Mouse (Mus musculus): ENCODE measurements around the gene Wscd2. TPM values are rescaled to one million over a fixed set of nuclear protein-coding genes. Genes with fewer than 3 reads are reported as not detected.

The Wscd2 gene
- polyA plus RNA-seq, 2 experiments: 8.4 to 12.5 TPM

GRCm38 (mm10) chr5:113516873-113517336 lies 26.8 kb downstream of the Wscd2 start:
- H3K4me2 ChIP-seq (replicated peaks; ENCODE audit: low read depth, low read length, severe bottlenecking): no peak overlapping the region
- no peaks in the 10 kb centered on the region for H3K27me3 ChIP-seq (ENCODE audit: control insufficient read depth, insufficient read depth, low read length)
- no peak overlapping the region for H3K9ac ChIP-seq (ENCODE audit: low read depth, low read length, severe bottlenecking)
- 31% methylated on average over 14 of the region's 14 CpGs for WGBS
- ATAC-seq (ENCODE audit: low FRiP score, low read depth) (no peak), DNase-seq (ENCODE audit: low spot score) (no peak)
- no peak overlapping the region for H3K4me3 ChIP-seq (replicated peaks; ENCODE audit: low read length)
- H3K27ac ChIP-seq (replicated peaks; ENCODE audit: low read depth, low read length): no peak overlapping the region
- no peaks in the 10 kb centered on the region for H3K9me3 ChIP-seq (ENCODE audit: control insufficient read depth, low read length)
- H3K36me3 ChIP-seq (ENCODE audit: control insufficient read depth, insufficient read depth, low read length): no peaks in the 10 kb centered on the region
- no peak for TF ChIP-seq POLR2A (IDR thresholded peaks at IDR 0.05; ENCODE audit: borderline replicate concordance, extremely low read depth, insufficient read depth, insufficient read length)
- H3K4me1 ChIP-seq (ENCODE audit: control insufficient read depth, insufficient read depth, low read length): peaks cover 13% of the 10 kb centered on the region; the same call in 1 of the 2 replicates

DNA sequence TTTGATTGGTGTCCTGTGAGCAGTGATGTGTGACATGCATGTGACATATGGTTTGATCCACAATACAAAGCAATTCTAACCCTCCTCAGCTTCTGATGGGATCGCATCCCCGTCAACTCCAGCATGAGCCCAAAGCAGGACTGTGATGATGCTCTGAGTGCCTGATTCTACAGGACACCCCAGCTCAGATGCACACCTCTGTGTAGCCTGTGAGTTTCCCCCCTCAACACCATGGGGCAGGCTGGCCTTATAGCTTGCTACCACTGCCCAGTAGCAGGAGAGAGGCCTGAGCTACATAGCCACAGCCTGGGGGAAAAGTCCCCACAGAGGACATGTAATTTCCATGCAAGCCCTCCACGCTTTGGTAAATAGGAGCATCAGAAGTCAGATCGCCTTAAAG lies 27.3 kb downstream of the Wscd2 start:
- Histone ChIP-seq H3K4me1 (ENCODE audit: control insufficient read depth, insufficient read depth, low read length) (peaks cover 13% of the 10 kb centered on the region; the same call in 1 of the 2 replicates), H3K36me3 (ENCODE audit: control insufficient read depth, insufficient read depth, low read length) (no peaks in the 10 kb centered on the region), H3K9ac (ENCODE audit: low read depth, low read length, severe bottlenecking) (no peak overlapping the region), H3K27ac (replicated peaks; ENCODE audit: low read depth, low read length) (no peak overlapping the region), H3K9me3 (ENCODE audit: control insufficient read depth, low read length) (no peaks in the 10 kb centered on the region), H3K4me2 (replicated peaks; ENCODE audit: low read depth, low read length, severe bottlenecking) (no peak overlapping the region), H3K27me3 (ENCODE audit: control insufficient read depth, insufficient read depth, low read length) (no peaks in the 10 kb centered on the region), H3K4me3 (replicated peaks; ENCODE audit: low read length) (no peak overlapping the region)
- no peak for ATAC-seq (ENCODE audit: low FRiP score, low read depth)
- 74% methylated on average over 4 of the region's 4 CpGs for WGBS
- TF ChIP-seq POLR2A (IDR thresholded peaks at IDR 0.05; ENCODE audit: borderline replicate concordance, extremely low read depth, insufficient read depth, insufficient read length): no peak
- DNase-seq (ENCODE audit: low spot score): no peak

GRCm38 (mm10) chr5:113521037-113521436 lies 30.9 kb downstream of the Wscd2 start:
- Histone ChIP-seq H3K9me3 (ENCODE audit: control insufficient read depth, low read length) (no peaks in the 10 kb centered on the region), H3K27me3 (ENCODE audit: control insufficient read depth, insufficient read depth, low read length) (no peaks in the 10 kb centered on the region), H3K27ac (replicated peaks; ENCODE audit: low read depth, low read length) (no peak overlapping the region), H3K36me3 (ENCODE audit: control insufficient read depth, insufficient read depth, low read length) (no peaks in the 10 kb centered on the region), H3K4me3 (replicated peaks; ENCODE audit: low read length) (no peak overlapping the region), H3K4me1 (ENCODE audit: control insufficient read depth, insufficient read depth, low read length) (0 out of 2 replicates have a peak, but pooled peaks cover 7% of the 10 kb centered on the region), H3K9ac (ENCODE audit: low read depth, low read length, severe bottlenecking) (no peak overlapping the region), H3K4me2 (replicated peaks; ENCODE audit: low read depth, low read length, severe bottlenecking) (no peak overlapping the region)
- DNase-seq (ENCODE audit: low spot score): no peak
- no peak for ATAC-seq (ENCODE audit: low FRiP score, low read depth)
- 45% methylated on average over 6 of the region's 6 CpGs for WGBS
- TF ChIP-seq POLR2A (IDR thresholded peaks at IDR 0.05; ENCODE audit: borderline replicate concordance, extremely low read depth, insufficient read depth, insufficient read length): no peak

- ATAC-seq (ENCODE audit: low FRiP score, low read depth): no peak
- H3K9ac ChIP-seq (ENCODE audit: low read depth, low read length, severe bottlenecking): no peak overlapping the region
- no peak for DNase-seq (ENCODE audit: low spot score)
- H3K27me3 ChIP-seq (ENCODE audit: control insufficient read depth, insufficient read depth, low read length): no peaks in the 10 kb centered on the region
- H3K27ac ChIP-seq (replicated peaks; ENCODE audit: low read depth, low read length): no peak overlapping the region
- no peak overlapping the region for H3K4me2 ChIP-seq (replicated peaks; ENCODE audit: low read depth, low read length, severe bottlenecking)
- WGBS: 67% methylated on average over 1 of the region's 1 CpGs
- no peaks in the 10 kb centered on the region for H3K36me3 ChIP-seq (ENCODE audit: control insufficient read depth, insufficient read depth, low read length)
- no peak overlapping the region for H3K4me3 ChIP-seq (replicated peaks; ENCODE audit: low read length)
- TF ChIP-seq POLR2A (IDR thresholded peaks at IDR 0.05; ENCODE audit: borderline replicate concordance, extremely low read depth, insufficient read depth, insufficient read length): no peak
- no peaks in the 10 kb centered on the region for H3K9me3 ChIP-seq (ENCODE audit: control insufficient read depth, low read length)
- peaks cover 9% of the 10 kb centered on the region for H3K4me1 ChIP-seq (ENCODE audit: control insufficient read depth, insufficient read depth, low read length)
Observed at GRCm38 (mm10) chr5:113538826-113539225, 48.7 kb downstream of the Wscd2 start.

DNA sequence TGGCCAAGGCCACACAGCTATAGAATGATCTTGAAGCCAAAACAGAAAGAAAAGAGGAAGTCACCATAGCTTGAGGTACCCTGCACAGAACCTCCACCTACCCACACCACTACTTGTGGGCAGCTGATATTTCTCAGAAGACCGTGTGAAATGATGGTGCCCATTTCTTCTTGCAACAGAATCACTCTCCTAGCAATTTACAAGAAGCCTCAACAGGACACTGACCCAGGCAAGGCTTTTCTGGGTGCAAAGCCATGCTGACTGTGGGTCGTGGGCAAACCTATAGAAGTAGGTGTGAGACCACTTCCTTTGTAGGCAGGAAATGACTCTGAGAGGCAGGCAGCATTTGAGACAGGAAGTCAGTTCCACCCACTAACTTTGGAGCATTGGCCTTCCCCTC lies 49.3 kb downstream of the Wscd2 start:
- Histone ChIP-seq H3K4me3 (replicated peaks; ENCODE audit: low read length) (no peak overlapping the region), H3K36me3 (ENCODE audit: control insufficient read depth, insufficient read depth, low read length) (no peaks in the 10 kb centered on the region), H3K4me2 (replicated peaks; ENCODE audit: low read depth, low read length, severe bottlenecking) (no peak overlapping the region), H3K27ac (replicated peaks; ENCODE audit: low read depth, low read length) (no peak overlapping the region), H3K9ac (ENCODE audit: low read depth, low read length, severe bottlenecking) (no peak overlapping the region), H3K27me3 (ENCODE audit: control insufficient read depth, insufficient read depth, low read length) (no peaks in the 10 kb centered on the region), H3K4me1 (ENCODE audit: control insufficient read depth, insufficient read depth, low read length) (peaks cover 9% of the 10 kb centered on the region), H3K9me3 (ENCODE audit: control insufficient read depth, low read length) (no peaks in the 10 kb centered on the region)
- ATAC-seq (ENCODE audit: low FRiP score, low read depth) (no peak), DNase-seq (ENCODE audit: low spot score) (no peak)
- WGBS: 82% methylated on average over 2 of the region's 2 CpGs
- TF ChIP-seq POLR2A (IDR thresholded peaks at IDR 0.05; ENCODE audit: borderline replicate concordance, extremely low read depth, insufficient read depth, insufficient read length): no peak

DNA sequence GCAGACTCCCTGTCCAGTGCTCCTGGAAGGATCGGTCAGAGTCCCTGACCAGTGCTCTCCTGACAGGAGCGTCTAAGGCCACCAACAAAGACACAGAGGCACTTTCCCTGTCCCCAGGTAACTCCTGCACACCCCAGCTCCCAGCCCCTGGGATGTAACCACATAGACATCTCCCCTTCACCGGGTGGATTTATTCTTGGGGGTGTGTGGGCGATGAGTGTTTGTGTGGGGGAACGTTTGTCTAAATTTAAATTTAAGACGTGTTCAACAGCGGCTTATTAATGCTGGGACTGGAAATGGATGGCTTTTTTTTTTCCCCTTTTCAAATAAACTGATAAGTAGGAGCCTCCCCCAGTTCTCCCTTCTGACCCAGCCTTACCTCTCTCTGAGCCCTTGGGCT lies 49.7 kb downstream of the Wscd2 start:
- no peaks in the 10 kb centered on the region for H3K9me3 ChIP-seq (ENCODE audit: control insufficient read depth, low read length)
- DNase-seq (ENCODE audit: low spot score) (no peak), ATAC-seq (ENCODE audit: low FRiP score, low read depth) (no peak)
- no peak overlapping the region for H3K9ac ChIP-seq (ENCODE audit: low read depth, low read length, severe bottlenecking)
- H3K4me1 ChIP-seq (ENCODE audit: control insufficient read depth, insufficient read depth, low read length): peaks cover 9% of the 10 kb centered on the region
- TF ChIP-seq POLR2A (IDR thresholded peaks at IDR 0.05; ENCODE audit: borderline replicate concordance, extremely low read depth, insufficient read depth, insufficient read length): no peak
- H3K27me3 ChIP-seq (ENCODE audit: control insufficient read depth, insufficient read depth, low read length): no peaks in the 10 kb centered on the region
- H3K4me2 ChIP-seq (replicated peaks; ENCODE audit: low read depth, low read length, severe bottlenecking): no peak overlapping the region
- 88% methylated on average over 7 of the region's 7 CpGs for WGBS
- H3K36me3 ChIP-seq (ENCODE audit: control insufficient read depth, insufficient read depth, low read length): no peaks in the 10 kb centered on the region
- H3K4me3 ChIP-seq (replicated peaks; ENCODE audit: low read length): no peak overlapping the region
- no peak overlapping the region for H3K27ac ChIP-seq (replicated peaks; ENCODE audit: low read depth, low read length)

Data from limb, embryonic 14.5 days (tissue).